8 mouse cellular contexts compared by ENCODE assay signal in genomic region chr10:96685991-96686601, GRCm38 (mm10).
DNase-seq lines count a peak whose midpoint lies in the region; ATAC-seq and TF ChIP-seq lines count a peak whose summit lies in the region.
"Had no signal": no experiment of that assay in that cellular context is flagged by ENCODE, and none has a peak within 500 bp of the region (broad histone marks: within the 10 kb centered on the region; RNA-seq: fewer than 3 reads in every experiment).

No protein-coding gene starts in this region.

- no peak for TF ChIP-seq CTCF in liver, postnatal 0 days (IDR thresholded peaks at IDR 0.05; ENCODE audit: low read depth)

- H3K27me3 ChIP-seq in intestine, embryonic 14.5 days (replicated peaks; ENCODE audit: control insufficient read depth, insufficient read depth, low read length) = no peaks in the 10 kb centered on the region
- H3K27me3 ChIP-seq in liver, postnatal 0 days (ENCODE audit: insufficient read depth, low read length) = no peaks in the 10 kb centered on the region

- peak overlapping the region; percentile 80 for H3K27ac ChIP-seq in intestine, embryonic 14.5 days (ENCODE audit: low read depth)
- peak overlapping the region; percentile 87 for H3K27ac ChIP-seq in liver, postnatal 0 days (ENCODE audit: low read depth)

- peak; percentile 84 for TF ChIP-seq EP300 in liver, postnatal 0 days (IDR thresholded peaks at IDR 0.05; ENCODE audit: low read depth)

- no peaks in the 10 kb centered on the region for H3K9me3 ChIP-seq in intestine, embryonic 14.5 days (ENCODE audit: control insufficient read depth, low read length)
- no peaks in the 10 kb centered on the region for H3K9me3 ChIP-seq in liver, postnatal 0 days (ENCODE audit: low read length)

- DNase-seq in urinary bladder, adult 18-20 months (ENCODE audit: low spot score in 2 of 2) = peak; percentile 28 to 61
- no peak for DNase-seq in urinary bladder, adult 2 months (ENCODE audit: low spot score)
- DNase-seq in intestine, embryonic 14.5 days (ENCODE audit: low spot score) = no peak
- peak; percentile 67 for DNase-seq in liver, postnatal 0 days
- DNase-seq in yolk sac, embryonic 10.5 days (ENCODE audit: low spot score) = peak; percentile 68
- DNase-seq in layer of hippocampus, postnatal 36 days = no peak
- DNase-seq in gastrocnemius, postnatal 10 days = no peak

- 22% methylated on average over 5 of the region's 5 CpGs for WGBS in intestine, embryonic 14.5 days
- WGBS in liver, postnatal 0 days (ENCODE audit: insufficient replicate concordance) = 19% methylated on average over 5 of the region's 5 CpGs

- no peaks in the 10 kb centered on the region for H3K36me3 ChIP-seq in intestine, embryonic 14.5 days (ENCODE audit: control insufficient read depth, insufficient read depth, low read length)
- no peaks in the 10 kb centered on the region for H3K36me3 ChIP-seq in liver, postnatal 0 days (replicated peaks; ENCODE audit: insufficient read depth, low read length)

- H3K9ac ChIP-seq in intestine, embryonic 14.5 days (ENCODE audit: low read length) = no peak overlapping the region
- H3K9ac ChIP-seq in liver, postnatal 0 days (replicated peaks) = no peak overlapping the region

- H3K4me2 ChIP-seq in intestine, embryonic 14.5 days (ENCODE audit: low read length) = peak overlapping the region; percentile 1
- peak overlapping the region; percentile 27; the same call in 1 of the 2 replicates for H3K4me2 ChIP-seq in liver, postnatal 0 days (ENCODE audit: low read depth, low read length)

- H3K4me3 ChIP-seq in intestine, embryonic 14.5 days (ENCODE audit: low read depth, low read length) = no peak overlapping the region
- H3K4me3 ChIP-seq in liver, postnatal 0 days (ENCODE audit: low read depth, low read length) = no peak overlapping the region
- H3K4me3 ChIP-seq: myocyte had no signal

- peaks cover 39% of the 10 kb centered on the region for H3K4me1 ChIP-seq in intestine, embryonic 14.5 days (replicated peaks; ENCODE audit: control insufficient read depth, insufficient read depth, low read length)
- peaks cover 4% of the 10 kb centered on the region; the same call in 1 of the 2 replicates for H3K4me1 ChIP-seq in liver, postnatal 0 days (ENCODE audit: insufficient read depth)

- ATAC-seq in intestine, embryonic 14.5 days (replicated peaks; ENCODE audit: low FRiP score, low TSS enrichment, low read depth) = no peak
- ATAC-seq in liver, postnatal 0 days = peak; percentile 84

Comparison
In these comparisons a context has a peak if more than half of its experiments do, and no peak if none do; other contexts are left out.
1. DNase-seq: peak in urinary bladder, adult 18-20 months (2 of 2), liver, postnatal 0 days (single experiment) and yolk sac, embryonic 10.5 days (single experiment); none in urinary bladder, adult 2 months (single experiment), intestine, embryonic 14.5 days (single experiment), layer of hippocampus, postnatal 36 days (0 of 2) and gastrocnemius, postnatal 10 days (single experiment).